Comparison of ENCODE assay signal across 11 mouse cellular contexts in genomic region chr12:17183788-17184187, GRCm38 (mm10). TPM values are rescaled to one million over a fixed set of nuclear protein-coding genes. Genes with fewer than 3 reads are reported as not detected.
A peak's percentile ranks its signal among the peaks of the same experiment; 100 is the strongest.
DNase-seq lines count a peak whose midpoint lies in the region; ATAC-seq and TF ChIP-seq lines count a peak whose summit lies in the region.
"Had no signal": no experiment of that assay in that cellular context is flagged by ENCODE, and none has a peak within 500 bp of the region (broad histone marks: within the 10 kb centered on the region; RNA-seq: fewer than 3 reads in every experiment).

No protein-coding gene starts in this region.

- H3K36me3 ChIP-seq in forebrain, embryonic 10.5 days (replicated peaks): no peaks in the 10 kb centered on the region
- no peaks in the 10 kb centered on the region for H3K36me3 ChIP-seq in forebrain, embryonic 16.5 days (ENCODE audit: control insufficient read depth, insufficient read depth)
- H3K36me3 ChIP-seq in midbrain, embryonic 11.5 days (ENCODE audit: control insufficient read depth, insufficient read depth, low read length): no peaks in the 10 kb centered on the region
- H3K36me3 ChIP-seq in midbrain, embryonic 14.5 days (ENCODE audit: control insufficient read depth, insufficient read depth, low read length): no peaks in the 10 kb centered on the region
- H3K36me3 ChIP-seq in lung, embryonic 15.5 days: no peaks in the 10 kb centered on the region
- no peaks in the 10 kb centered on the region for H3K36me3 ChIP-seq in hindbrain, embryonic 10.5 days
- H3K36me3 ChIP-seq: liver, embryonic 15.5 days had no signal

- WGBS in forebrain, embryonic 10.5 days: 54% methylated on average over 10 of the region's 10 CpGs
- WGBS in forebrain, embryonic 16.5 days: 24% methylated on average over 10 of the region's 10 CpGs
- 55% methylated on average over 10 of the region's 10 CpGs for WGBS in midbrain, embryonic 11.5 days
- WGBS in midbrain, embryonic 14.5 days: 45% methylated on average over 10 of the region's 10 CpGs
- WGBS in lung, embryonic 15.5 days: 25% methylated on average over 10 of the region's 10 CpGs
- 65% methylated on average over 10 of the region's 10 CpGs for WGBS in hindbrain, embryonic 10.5 days

- no peak overlapping the region for H3K4me3 ChIP-seq in forebrain, embryonic 10.5 days
- no peak overlapping the region for H3K4me3 ChIP-seq in forebrain, embryonic 16.5 days (replicated peaks; ENCODE audit: low read length)
- H3K4me3 ChIP-seq in midbrain, embryonic 11.5 days (ENCODE audit: low read depth, low read length): no peak overlapping the region
- no peak overlapping the region for H3K4me3 ChIP-seq in midbrain, embryonic 14.5 days (replicated peaks; ENCODE audit: low read depth, low read length)
- no peak overlapping the region for H3K4me3 ChIP-seq in lung, embryonic 15.5 days
- H3K4me3 ChIP-seq in layer of hippocampus, adult 2 months: no peak overlapping the region
- H3K4me3 ChIP-seq in hindbrain, embryonic 10.5 days: no peak overlapping the region
- H3K4me3 ChIP-seq: liver, embryonic 15.5 days had no signal

- no peak for ATAC-seq in forebrain, embryonic 16.5 days
- ATAC-seq in midbrain, embryonic 11.5 days (ENCODE audit: low FRiP score): 0 out of 2 replicates have a peak, but pooled peaks have one; percentile 50
- no peak for ATAC-seq in midbrain, embryonic 14.5 days (ENCODE audit: low FRiP score, low TSS enrichment)
- ATAC-seq in lung, embryonic 15.5 days (ENCODE audit: borderline replicate concordance, extremely low read depth, low FRiP score, low TSS enrichment): no peak

- H3K9ac ChIP-seq in forebrain, embryonic 16.5 days (replicated peaks; ENCODE audit: low read depth, low read length): no peak overlapping the region
- no peak overlapping the region for H3K9ac ChIP-seq in midbrain, embryonic 11.5 days (ENCODE audit: low read length)
- no peak overlapping the region for H3K9ac ChIP-seq in midbrain, embryonic 14.5 days (replicated peaks; ENCODE audit: low read length)
- no peak overlapping the region for H3K9ac ChIP-seq in lung, embryonic 15.5 days
- H3K9ac ChIP-seq: liver, embryonic 15.5 days had no signal

- 0 out of 2 replicates have a peak overlapping the region, but pooled peaks have one; percentile 76 for H3K27ac ChIP-seq in forebrain, embryonic 10.5 days
- H3K27ac ChIP-seq in forebrain, embryonic 16.5 days (ENCODE audit: low read length): no peak overlapping the region
- no peak overlapping the region for H3K27ac ChIP-seq in midbrain, embryonic 11.5 days (ENCODE audit: low read depth, low read length)
- H3K27ac ChIP-seq in midbrain, embryonic 14.5 days (replicated peaks; ENCODE audit: low read depth, low read length): no peak overlapping the region
- H3K27ac ChIP-seq in lung, embryonic 15.5 days: no peak overlapping the region
- H3K27ac ChIP-seq in layer of hippocampus, adult 2 months: no peak overlapping the region
- H3K27ac ChIP-seq in hindbrain, embryonic 10.5 days: no peak overlapping the region
- H3K27ac ChIP-seq: liver, embryonic 15.5 days had no signal

- no peak for DNase-seq in forebrain, embryonic 10.5 days (ENCODE audit: extremely low spot score, low spot score)
- no peak for DNase-seq in midbrain, embryonic 11.5 days (ENCODE audit: low spot score, missing footprints)
- DNase-seq in midbrain, embryonic 14.5 days: no peak
- no peak for DNase-seq in layer of hippocampus, adult 2 months (ENCODE audit: low spot score in 2 of 2)
- DNase-seq in kidney, adult 18-20 months: no peak
- DNase-seq in hindbrain, embryonic 10.5 days (ENCODE audit: low spot score): no peak
- DNase-seq: cerebellum, adult 9-11 months had no signal

- H3K9me3 ChIP-seq in forebrain, embryonic 10.5 days: no peaks in the 10 kb centered on the region
- H3K9me3 ChIP-seq in forebrain, embryonic 16.5 days (ENCODE audit: control insufficient read depth, low read length): no peaks in the 10 kb centered on the region
- no peaks in the 10 kb centered on the region for H3K9me3 ChIP-seq in midbrain, embryonic 11.5 days (ENCODE audit: control insufficient read depth, low read length)
- no peaks in the 10 kb centered on the region for H3K9me3 ChIP-seq in midbrain, embryonic 14.5 days (ENCODE audit: control insufficient read depth, low read length)
- no peaks in the 10 kb centered on the region for H3K9me3 ChIP-seq in lung, embryonic 15.5 days
- H3K9me3 ChIP-seq in hindbrain, embryonic 10.5 days: no peaks in the 10 kb centered on the region
- H3K9me3 ChIP-seq: liver, embryonic 15.5 days had no signal

- no peak overlapping the region for H3K4me2 ChIP-seq in forebrain, embryonic 16.5 days (ENCODE audit: low read length)
- H3K4me2 ChIP-seq in midbrain, embryonic 11.5 days: no peak overlapping the region
- no peak overlapping the region for H3K4me2 ChIP-seq in midbrain, embryonic 14.5 days (ENCODE audit: low read length)
- H3K4me2 ChIP-seq in lung, embryonic 15.5 days: peak overlapping the region; percentile 41; the same call in 1 of the 2 replicates
- H3K4me2 ChIP-seq: liver, embryonic 15.5 days had no signal

- no peak for TF ChIP-seq CTCF in layer of hippocampus, adult 2 months (conservative IDR thresholded peaks at IDR 0.05)

- peaks cover 13% of the 10 kb centered on the region; the same call in 1 of the 2 replicates for H3K27me3 ChIP-seq in forebrain, embryonic 10.5 days (ENCODE audit: poor library complexity, severe bottlenecking)
- H3K27me3 ChIP-seq in forebrain, embryonic 16.5 days (replicated peaks; ENCODE audit: control insufficient read depth, insufficient read depth, low read length): no peaks in the 10 kb centered on the region
- no peaks in the 10 kb centered on the region for H3K27me3 ChIP-seq in midbrain, embryonic 11.5 days (ENCODE audit: control insufficient read depth, insufficient read depth, low read length)
- no peaks in the 10 kb centered on the region for H3K27me3 ChIP-seq in midbrain, embryonic 14.5 days (ENCODE audit: control insufficient read depth, insufficient read depth, low read length)
- H3K27me3 ChIP-seq in lung, embryonic 15.5 days: no peaks in the 10 kb centered on the region
- peaks cover 3% of the 10 kb centered on the region; the same call in 1 of the 2 replicates for H3K27me3 ChIP-seq in hindbrain, embryonic 10.5 days (ENCODE audit: insufficient read depth, poor library complexity, severe bottlenecking)
- H3K27me3 ChIP-seq: liver, embryonic 15.5 days had no signal

- peaks cover 26% of the 10 kb centered on the region for H3K4me1 ChIP-seq in forebrain, embryonic 10.5 days
- H3K4me1 ChIP-seq in forebrain, embryonic 16.5 days (replicated peaks; ENCODE audit: control insufficient read depth, insufficient read depth, low read length): 0 out of 2 replicates have a peak, but pooled peaks cover 3% of the 10 kb centered on the region
- H3K4me1 ChIP-seq in midbrain, embryonic 11.5 days (ENCODE audit: control insufficient read depth, insufficient read depth, low read length): peaks cover 6% of the 10 kb centered on the region; the same call in 1 of the 2 replicates
- H3K4me1 ChIP-seq in midbrain, embryonic 14.5 days (ENCODE audit: control insufficient read depth, insufficient read depth, low read length): no peaks in the 10 kb centered on the region
- peaks cover 10% of the 10 kb centered on the region for H3K4me1 ChIP-seq in lung, embryonic 15.5 days
- peaks cover 18% of the 10 kb centered on the region for H3K4me1 ChIP-seq in hindbrain, embryonic 10.5 days (replicated peaks)
- H3K4me1 ChIP-seq: liver, embryonic 15.5 days had no signal

RNA-seq across cellular contexts. Expression of gene Kcnf1, which starts 7.1 kb away (rescaled TPM):
- polyA plus RNA-seq in forebrain, embryonic 10.5 days (2016; fragmentation: Nextera tagmentation; extraction: Ambion mirVana): 0.50 and 0.62 TPM in 2 replicates
- polyA plus RNA-seq in forebrain, embryonic 16.5 days (2015; fragmentation: Nextera tagmentation; extraction: Ambion mirVana): 5.0 and 6.6 TPM in 2 replicates
- 0.31 and 0.54 TPM in 2 replicates for polyA plus RNA-seq in midbrain, embryonic 11.5 days (2014; fragmentation: Nextera tagmentation; extraction: Ambion mirVana)
- 2.1 and 2.3 TPM in 2 replicates for polyA plus RNA-seq in midbrain, embryonic 14.5 days (2014; fragmentation: Nextera tagmentation; extraction: Ambion mirVana)
- 0.21 and 0.42 TPM in 2 replicates for polyA plus RNA-seq in lung, embryonic 15.5 days (2015; fragmentation: Nextera tagmentation; extraction: Ambion mirVana)
- 10 to 100 TPM; 36.5 to 36.8 TPM for total RNA-seq in layer of hippocampus, adult 2 months (2021)
- 0.31 and 0.58 TPM in 2 replicates for polyA plus RNA-seq in hindbrain, embryonic 10.5 days (2016; fragmentation: Nextera tagmentation; extraction: Ambion mirVana)
- total RNA-seq: hematopoietic stem cell, adult 5-6 weeks had no signal
